Mouse (Mus musculus): ENCODE measurements around the gene Tmem60. TPM values are rescaled to one million over a fixed set of nuclear protein-coding genes. Genes with fewer than 3 reads are reported as not detected.

Tmem60 gene
- total RNA-seq (2021): 10 to 100 TPM; 22.0 to 23.3 TPM
- long read RNA-seq, experiment 1, transcript Tmem60-201 (2 exons, 1,147 nt): major isoform, 29 of 31 reads
- long read RNA-seq, experiment 1, partial matches to known transcripts: 1 of 31 reads
- long read RNA-seq, experiment 1, other reads (novel, unspliced or antisense): 1 of 31 reads
- long read RNA-seq, experiment 2, transcript Tmem60-201 (2 exons, 1,147 nt): major isoform, 23 of 23 reads
- long read RNA-seq, experiment 2, partial matches to known transcripts: 0 of 23 reads
- long read RNA-seq, experiment 2, other reads (novel, unspliced or antisense): 0 of 23 reads

- peak; percentile 98 to 99 for DNase-seq (ENCODE audit: low spot score in 2 of 2)
- intact Hi-C loops (cut with DNase I): no loop called here
These were observed at the start of gene Tmem60, which contains the start of gene Phtf2 for GRCm38 (mm10) chr5:20881915-20882800. TSS of gene Tmem60 (plus strand) at chr5:20882191. TSS of gene Phtf2 (minus strand) at chr5:20882124.

GRCm38 (mm10) chr5:20834399-20834798 lies 47.6 kb upstream of the Tmem60 start:
- DNase-seq (ENCODE audit: low spot score in 2 of 2): no peak
- intact Hi-C loops (cut with DNase I): no loop called here

- no peak for DNase-seq (ENCODE audit: low spot score in 2 of 2)
- intact Hi-C loops (cut with DNase I): no loop called here
These were observed 44.9 kb upstream of the Tmem60 start for GRCm38 (mm10) chr5:20837082-20837481.

- intact Hi-C loops (cut with DNase I): no loop called here
- no peak for DNase-seq (ENCODE audit: low spot score in 2 of 2)
These were observed 38.6 kb upstream of the Tmem60 start for GRCm38 (mm10) chr5:20843405-20843804.

- intact Hi-C loops (cut with DNase I): no loop called here
- DNase-seq (ENCODE audit: low spot score in 2 of 2): peak in 1 of 2 experiments; percentile 23
These were observed 38.2 kb upstream of the Tmem60 start for GRCm38 (mm10) chr5:20843816-20844215.

- no peak for DNase-seq (ENCODE audit: low spot score in 2 of 2)
- intact Hi-C loops (cut with DNase I): no loop called here
These were observed 35.0 kb upstream of the Tmem60 start for GRCm38 (mm10) chr5:20847010-20847409.

- intact Hi-C loops (cut with DNase I): no loop called here
- no peak for DNase-seq (ENCODE audit: low spot score in 2 of 2)
These were observed 26.9 kb upstream of the Tmem60 start for GRCm38 (mm10) chr5:20855066-20855465.

GRCm38 (mm10) chr5:20858404-20858803 lies 23.6 kb upstream of the Tmem60 start:
- no peak for DNase-seq (ENCODE audit: low spot score in 2 of 2)
- intact Hi-C loops (cut with DNase I): no loop called here

GRCm38 (mm10) chr5:20860565-20860964 lies 21.4 kb upstream of the Tmem60 start:
- intact Hi-C loops (cut with DNase I): no loop called here
- no peak for DNase-seq (ENCODE audit: low spot score in 2 of 2)

GRCm38 (mm10) chr5:20861901-20862300 lies 20.1 kb upstream of the Tmem60 start:
- no peak for DNase-seq (ENCODE audit: low spot score in 2 of 2)
- intact Hi-C loops (cut with DNase I): no loop called here

GRCm38 (mm10) chr5:20864216-20864969 lies 17.6 kb upstream of the Tmem60 start:
- DNase-seq (ENCODE audit: low spot score in 2 of 2): no peak
- intact Hi-C loops (cut with DNase I): no loop called here

- intact Hi-C loops (cut with DNase I): no loop called here
- DNase-seq (ENCODE audit: low spot score in 2 of 2): no peak
These were observed 16.7 kb upstream of the Tmem60 start for GRCm38 (mm10) chr5:20865193-20865755.

- no peak for DNase-seq (ENCODE audit: low spot score in 2 of 2)
- intact Hi-C loops (cut with DNase I): no loop called here
These were observed 8.8 kb upstream of the Tmem60 start for GRCm38 (mm10) chr5:20873146-20873545.

- DNase-seq (ENCODE audit: low spot score in 2 of 2): no peak
- intact Hi-C loops (cut with DNase I): no loop called here
These were observed 5.0 kb upstream of the Tmem60 start for GRCm38 (mm10) chr5:20876934-20877426.

GRCm38 (mm10) chr5:20880386-20880785 lies 1.6 kb upstream of the Tmem60 start:
- intact Hi-C loops (cut with DNase I): no loop called here
- no peak for DNase-seq (ENCODE audit: low spot score in 2 of 2)

GRCm38 (mm10) chr5:20880797-20881775 lies 905 bp upstream of the Tmem60 start:
- intact Hi-C loops (cut with DNase I): no loop called here
- DNase-seq (ENCODE audit: low spot score in 2 of 2): peak; percentile 53 to 58

GRCm38 (mm10) chr5:20884036-20884620 lies 2.1 kb downstream of the Tmem60 start:
- intact Hi-C loops (cut with DNase I): no loop called here
- no peak for DNase-seq (ENCODE audit: low spot score in 2 of 2)

All from left cerebral cortex, postnatal 14 days (tissue).